Mouse (Mus musculus): Measurements from ENCODE around the gene Adssl1. TPM values are rescaled to one million over a fixed set of nuclear protein-coding genes. Genes with fewer than 3 reads are reported as not detected.
A peak's percentile ranks its signal among the peaks of the same experiment; 100 is the strongest.

Adssl1 gene
- total and polyA plus RNA-seq, 3 experiments = 58.2 to 63.9 TPM; not detected in 1

GRCm38 (mm10) chr12:112632084-112632777 is 12.4 kb downstream of the Adssl1 start:
- DNase-seq (ENCODE audit: low read depth, low spot score) = no peak
- H3K4me1 ChIP-seq (ENCODE audit: control insufficient read depth in 1 of 2, insufficient read depth in 2 of 2, low read length in 2 of 2) = peaks cover 21 to 34% of the 10 kb centered on the region in 2 experiments
- H3K9ac ChIP-seq (ENCODE audit: control insufficient read depth, low read depth, low read length, poor library complexity, severe bottlenecking) = no peak overlapping the region
- no peak for TF ChIP-seq POLR2A (IDR thresholded peaks at IDR 0.05; ENCODE audit: control insufficient read depth in 1 of 2, insufficient read depth in 1 of 2, low read depth in 1 of 2, low read length in 2 of 2, poor library complexity in 1 of 2)
- TF ChIP-seq KAT2A (conservative IDR thresholded peaks at IDR 0.05; ENCODE audit: low read depth, low read length) = no peak
- no peak for TF ChIP-seq POLR2AphosphoS2 (IDR thresholded peaks at IDR 0.05; ENCODE audit: low read length)
- no peak for TF ChIP-seq ZNF384 (IDR thresholded peaks at IDR 0.05; ENCODE audit: low read depth, low read length)
- no peak for TF ChIP-seq RCOR1 (IDR thresholded peaks at IDR 0.05; ENCODE audit: low read depth, low read length)
- no peak for TF ChIP-seq NELFE (IDR thresholded peaks at IDR 0.05; ENCODE audit: low read depth, low read length)
- no peak for TF ChIP-seq E2F4 (IDR thresholded peaks at IDR 0.05; ENCODE audit: borderline replicate concordance, low read depth, low read length)
- no peak for TF ChIP-seq NRF1 (IDR thresholded peaks at IDR 0.05; ENCODE audit: insufficient read depth, low read depth, low read length, poor library complexity, severe bottlenecking)
- no peak for TF ChIP-seq USF1 (IDR thresholded peaks at IDR 0.05; ENCODE audit: low read depth, low read length)
- TF ChIP-seq USF2 (IDR thresholded peaks at IDR 0.05; ENCODE audit: borderline replicate concordance in 1 of 2, insufficient read depth in 1 of 2, low read depth in 1 of 2, low read length in 2 of 2) = no peak
- no peak for TF ChIP-seq GATA1 (IDR thresholded peaks at IDR 0.05; ENCODE audit: low read depth, low read length)
- TF ChIP-seq MYB (IDR thresholded peaks at IDR 0.05; ENCODE audit: low read depth, low read length) = no peak
- TF ChIP-seq MYC (IDR thresholded peaks at IDR 0.05; ENCODE audit: low read depth, low read length) = no peak
- H3K4me3 ChIP-seq (ENCODE audit: control insufficient read depth in 1 of 2, insufficient read depth in 1 of 2, low read depth in 2 of 2, low read length in 2 of 2) = no peak overlapping the region
- no peak overlapping the region for H3K27ac ChIP-seq (ENCODE audit: control insufficient read depth, low read depth, low read length)
- H3K27me3 ChIP-seq (ENCODE audit: control insufficient read depth in 1 of 2, insufficient read depth in 2 of 2, low read length in 2 of 2) = no peaks in the 10 kb centered on the region
- H3K36me3 ChIP-seq (ENCODE audit: control insufficient read depth in 1 of 2, insufficient read depth in 2 of 2, low read length in 2 of 2) = peaks cover 0 to 21% of the 10 kb centered on the region in 2 experiments; a peak in 2 of 4 replicates
- H3K79me2 ChIP-seq (ENCODE audit: control insufficient read depth, insufficient read depth, low read length, poor library complexity) = no peaks in the 10 kb centered on the region; the same call in 1 of the 2 replicates
- no peaks in the 10 kb centered on the region for H3K9me3 ChIP-seq (replicated peaks; ENCODE audit: insufficient read depth, low read length)

- Histone ChIP-seq H3K4me3 (ENCODE audit: control insufficient read depth in 1 of 2, insufficient read depth in 1 of 2, low read depth in 2 of 2, low read length in 2 of 2) (no peak overlapping the region), H3K9me3 (replicated peaks; ENCODE audit: insufficient read depth, low read length) (no peaks in the 10 kb centered on the region), H3K4me1 (ENCODE audit: control insufficient read depth in 1 of 2, insufficient read depth in 2 of 2, low read length in 2 of 2) (peaks cover 14 to 27% of the 10 kb centered on the region in 2 experiments), H3K27me3 (ENCODE audit: control insufficient read depth in 1 of 2, insufficient read depth in 2 of 2, low read length in 2 of 2) (no peaks in the 10 kb centered on the region), H3K9ac (ENCODE audit: control insufficient read depth, low read depth, low read length, poor library complexity, severe bottlenecking) (0 out of 2 replicates have a peak overlapping the region, but pooled peaks have one; percentile 3), H3K27ac (ENCODE audit: control insufficient read depth, low read depth, low read length) (no peak overlapping the region), H3K79me2 (ENCODE audit: control insufficient read depth, insufficient read depth, low read length, poor library complexity) (no peaks in the 10 kb centered on the region; the same call in 1 of the 2 replicates), H3K36me3 (ENCODE audit: control insufficient read depth in 1 of 2, insufficient read depth in 2 of 2, low read length in 2 of 2) (peaks cover 0 to 15% of the 10 kb centered on the region in 2 experiments; a peak in 2 of 4 replicates)
- no peak for TF ChIP-seq MAX (IDR thresholded peaks at IDR 0.05; ENCODE audit: low read length)
- TF ChIP-seq TAL1 (IDR thresholded peaks at IDR 0.05; ENCODE audit: low read length) = no peak
- TF ChIP-seq GABPA (IDR thresholded peaks at IDR 0.05; ENCODE audit: low read depth, low read length) = no peak
- no peak for TF ChIP-seq RCOR1 (IDR thresholded peaks at IDR 0.05; ENCODE audit: low read depth, low read length)
- no peak for TF ChIP-seq MAFK (IDR thresholded peaks at IDR 0.05; ENCODE audit: borderline replicate concordance, low read depth, low read length)
- TF ChIP-seq NRF1 (IDR thresholded peaks at IDR 0.05; ENCODE audit: insufficient read depth, low read depth, low read length, poor library complexity, severe bottlenecking) = no peak
- no peak for TF ChIP-seq POLR2AphosphoS5 (IDR thresholded peaks at IDR 0.05; ENCODE audit: borderline replicate concordance, low read depth, low read length)
- no peak for TF ChIP-seq SIN3A (IDR thresholded peaks at IDR 0.05; ENCODE audit: low read length)
- TF ChIP-seq MXI1 (IDR thresholded peaks at IDR 0.05; ENCODE audit: low read depth, low read length) = no peak
- no peak for TF ChIP-seq POLR2A (IDR thresholded peaks at IDR 0.05; ENCODE audit: control insufficient read depth in 1 of 2, insufficient read depth in 1 of 2, low read depth in 1 of 2, low read length in 2 of 2, poor library complexity in 1 of 2)
- no peak for TF ChIP-seq EP300 (IDR thresholded peaks at IDR 0.05; ENCODE audit: low read depth in 1 of 2, low read length in 2 of 2)
- TF ChIP-seq USF1 (IDR thresholded peaks at IDR 0.05; ENCODE audit: low read depth, low read length) = no peak
- no peak for TF ChIP-seq NELFE (IDR thresholded peaks at IDR 0.05; ENCODE audit: low read depth, low read length)
- no peak for TF ChIP-seq CHD2 (IDR thresholded peaks at IDR 0.05; ENCODE audit: low read length)
- no peak for TF ChIP-seq CTCF (IDR thresholded peaks at IDR 0.05 in 2 of 3, conservative IDR thresholded peaks at IDR 0.05 in 1 of 3; ENCODE audit: control insufficient read depth in 1 of 3, insufficient read depth in 1 of 3, low read depth in 2 of 3, low read length in 3 of 3, poor library complexity in 1 of 3, severe bottlenecking in 1 of 3)
- TF ChIP-seq BHLHE40 (IDR thresholded peaks at IDR 0.05; ENCODE audit: borderline replicate concordance, low read depth, low read length) = no peak
- no peak for TF ChIP-seq TCF12 (IDR thresholded peaks at IDR 0.05; ENCODE audit: low read depth, low read length)
- no peak for TF ChIP-seq ZNF384 (IDR thresholded peaks at IDR 0.05; ENCODE audit: low read depth, low read length)
- no peak for TF ChIP-seq MAZ (IDR thresholded peaks at IDR 0.05; ENCODE audit: low read depth, low read length)
- peak; percentile 56 for DNase-seq (ENCODE audit: low read depth, low spot score)
Measured at GRCm38 (mm10) chr12:112632907-112633306, 13.1 kb downstream of the Adssl1 start.
